Mouse (Mus musculus): ENCODE measurements around the gene Dnajb2.

- TF ChIP-seq EP300 (IDR thresholded peaks at IDR 0.05; ENCODE audit: insufficient read depth, low read depth, low read length) (no peak), CTCF (IDR thresholded peaks at IDR 0.05) (no peak), POLR2A (IDR thresholded peaks at IDR 0.05; ENCODE audit: insufficient read depth, low read depth, low read length) (no peak)
Measured at GRCm38 (mm10) chr1:75229158-75229557, 7.0 kb upstream of the Dnajb2 start.

Data from heart, adult 2 months (tissue).